Mouse (Mus musculus) Patski (cell line): ENCODE data around the gene Scube2. TPM values are rescaled to one million over a fixed set of nuclear protein-coding genes. Genes with fewer than 3 reads are reported as not detected.

ENCODE experiments used
- ATAC-seq: fragments of 100-300 bp; one replicate; pipeline ENCODE4 v1.8.0; 2021
- CTCF ChIA-PET: fragments of 350-600 bp; sonication (Branson Sonifier 250); formaldehyde crosslinking; loops from one replicate; lab custom pipeline; 2022; ENCODE audit warnings: inconsistent platforms; lab: Charles Lee
- POLR2A ChIA-PET: fragments of 350-600 bp; sonication (Branson Sonifier 250); formaldehyde crosslinking; loops from one replicate; lab custom pipeline; 2022; ENCODE audit warnings: antibody characterized with exemption, inconsistent platforms; lab: Charles Lee
- DNase-seq: peaks from one replicate; pipeline ENCODE4 v3.0.0-alpha.2; 2011; ENCODE audit warnings: low read depth, low spot score
- H3K27me3 ChIP-seq: fragments of 371-371 bp; one replicate; pipeline ENCODE4 v1.5.1; 2021
- CTCF ChIP-seq: fragments of 100-300 bp; IDR thresholded peaks from one replicate; pipeline ENCODE4 v1.5.1; 2021
- in situ Hi-C: fragments of 300-500 bp; cut with MboI; formaldehyde crosslinking; loops from 3 replicates; pipeline ENCODE4 v1.11.1; 2018; ENCODE audit warnings: low pct_unique_long_range_greater_than_20kb, mixed read lengths
- polyA plus RNA-seq: library from polyadenylated mRNA; unstranded; gene quantifications from one replicate; pipeline ENCODE4 v1.2.3, GENCODE M21; 2021

Scube2 gene
- polyA plus RNA-seq, 1 experiment from 2014 or later, result not detected

DNA sequence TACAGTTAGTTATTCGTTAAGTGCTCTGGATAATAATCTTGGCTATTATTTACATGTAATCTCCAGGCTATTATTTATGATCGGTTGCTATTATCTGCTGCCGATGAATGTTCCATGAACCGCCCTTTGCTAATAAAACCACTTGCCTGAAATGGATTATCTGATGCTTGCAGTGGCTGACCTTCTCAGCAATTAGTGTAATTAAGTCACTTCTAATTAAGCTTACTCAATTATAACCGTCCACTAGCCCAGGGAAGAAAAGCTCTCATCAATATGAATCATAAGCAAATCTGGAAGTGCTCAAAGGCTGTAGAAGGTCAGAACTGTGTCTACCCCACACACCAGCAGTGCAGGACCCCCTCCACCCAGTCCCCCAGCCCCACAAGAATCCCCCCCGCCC, 27.8 kb downstream of the Scube2 start:
- in situ Hi-C loops, result no loop called here
- peaks cover 5% of the 10 kb centered on the region for H3K27me3 ChIP-seq
- ChIA-PET POLR2A (no interaction called here), CTCF (no interaction called here)
- ATAC-seq, result no peak
- DNase-seq, result no peak
- no peak for TF ChIP-seq CTCF

DNA sequence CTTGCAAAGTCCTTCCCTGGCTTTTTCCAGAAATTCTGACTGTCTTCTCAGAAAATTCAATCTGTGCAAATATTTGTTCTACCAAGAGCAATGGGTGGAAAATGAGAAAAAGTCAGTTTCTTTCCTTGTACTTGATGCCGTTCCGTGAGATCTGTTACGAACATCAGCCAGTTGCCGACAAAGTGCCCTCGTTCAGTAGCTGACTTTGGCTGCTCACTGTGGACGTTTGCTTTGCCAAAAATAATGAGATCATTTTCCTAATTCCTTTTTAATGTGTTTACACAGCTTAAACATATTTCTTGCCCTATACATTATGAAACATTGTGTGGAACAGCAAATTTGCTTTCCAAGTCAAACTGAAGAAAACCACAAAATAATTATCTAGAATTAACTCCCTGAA, 30.6 kb downstream of the Scube2 start:
- no peak for ATAC-seq
- in situ Hi-C loops, result no loop called here
- ChIA-PET CTCF (no interaction called here), POLR2A (no interaction called here)
- TF ChIP-seq CTCF, result no peak
- peaks cover 5% of the 10 kb centered on the region for H3K27me3 ChIP-seq
- DNase-seq, result no peak

DNA sequence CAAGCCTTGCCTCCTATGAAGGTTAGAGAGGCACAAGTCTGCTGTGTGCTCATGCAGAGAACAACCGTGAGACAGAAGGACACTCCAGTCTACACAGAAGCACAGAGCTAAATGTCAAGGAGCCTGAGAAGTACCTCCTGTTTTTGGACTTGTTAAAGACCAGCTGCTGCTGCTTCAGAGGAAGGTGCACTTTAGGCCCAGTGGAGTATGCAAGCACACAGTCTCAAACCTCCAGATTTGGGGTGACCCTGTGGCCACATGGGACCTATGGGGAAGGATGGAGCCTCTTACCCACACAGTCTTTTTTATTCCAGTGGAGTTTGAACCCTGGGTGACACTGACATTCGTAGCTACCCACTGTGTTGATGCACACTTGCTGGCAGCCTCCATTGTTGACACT, 34.1 kb downstream of the Scube2 start:
- ATAC-seq (no peak), DNase-seq (no peak)
- POLR2A ChIA-PET, result no interaction called here
- CTCF ChIA-PET, result interaction anchor here (1.4 kb wide), 1 partner anchor 20 kb away, joined by 4 read pairs; no protein-coding TSS in a partner anchor
- in situ Hi-C loops, result no loop called here
- TF ChIP-seq CTCF, result no peak
- peaks cover 5% of the 10 kb centered on the region for H3K27me3 ChIP-seq

DNA sequence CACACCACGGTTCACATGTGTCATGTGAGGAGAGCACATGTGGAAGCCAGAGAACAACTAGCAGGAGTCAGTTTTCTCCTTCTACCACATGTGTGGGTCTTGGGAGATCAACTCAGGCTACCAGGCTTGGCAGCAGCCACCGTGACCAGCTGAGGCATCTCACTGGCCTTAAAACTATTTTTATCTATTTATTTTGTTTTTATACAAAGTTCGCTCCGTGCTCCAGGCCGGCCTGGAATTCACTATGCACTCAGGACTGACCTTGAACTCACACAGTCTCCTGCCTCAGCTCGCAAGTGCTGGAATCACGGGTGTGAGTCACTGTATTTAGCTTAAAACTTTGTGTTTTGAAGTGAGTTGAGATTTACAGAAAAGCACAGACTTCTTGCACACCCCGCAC, 38.6 kb downstream of the Scube2 start:
- H3K27me3 ChIP-seq, result no peaks in the 10 kb centered on the region
- CTCF ChIA-PET, result interaction anchor here (1.6 kb wide), 1 partner anchor 18 kb away, joined by 4 read pairs; no protein-coding TSS in a partner anchor
- POLR2A ChIA-PET, result interaction anchor here (0.6 kb wide), 1 partner anchor 13 kb away, joined by 5 read pairs; no protein-coding TSS in a partner anchor
- no peak for ATAC-seq
- DNase-seq, result no peak
- TF ChIP-seq CTCF, result no peak
- in situ Hi-C loops, result no loop called here

DNA sequence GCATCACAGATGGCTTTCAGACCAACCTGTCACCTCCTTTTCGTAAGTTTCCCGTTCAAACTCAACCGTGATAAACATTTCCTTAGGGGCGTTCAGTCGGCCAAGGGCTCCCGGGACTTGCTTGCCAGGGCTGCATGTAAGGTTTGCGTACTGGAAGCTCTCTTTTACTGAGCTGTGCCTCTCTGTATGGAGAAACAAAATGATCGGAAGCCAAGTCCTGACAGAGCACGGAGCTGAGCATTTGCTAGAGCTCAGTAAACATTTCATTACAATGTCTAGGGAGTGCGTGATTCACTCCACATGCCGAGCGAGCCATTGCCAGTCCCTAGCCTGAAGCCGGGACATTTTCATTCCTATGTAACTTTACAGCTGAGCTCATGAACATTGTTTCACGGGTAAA, 40.2 kb downstream of the Scube2 start:
- TF ChIP-seq CTCF, result no peak
- H3K27me3 ChIP-seq, result no peaks in the 10 kb centered on the region
- ChIA-PET POLR2A (no interaction called here), CTCF (interaction anchor here (1.1 kb wide), 1 partner anchor 22 kb away, joined by 3 read pairs; no protein-coding TSS in a partner anchor)
- ATAC-seq, result no peak
- no peak for DNase-seq
- in situ Hi-C loops, result no loop called here

DNA sequence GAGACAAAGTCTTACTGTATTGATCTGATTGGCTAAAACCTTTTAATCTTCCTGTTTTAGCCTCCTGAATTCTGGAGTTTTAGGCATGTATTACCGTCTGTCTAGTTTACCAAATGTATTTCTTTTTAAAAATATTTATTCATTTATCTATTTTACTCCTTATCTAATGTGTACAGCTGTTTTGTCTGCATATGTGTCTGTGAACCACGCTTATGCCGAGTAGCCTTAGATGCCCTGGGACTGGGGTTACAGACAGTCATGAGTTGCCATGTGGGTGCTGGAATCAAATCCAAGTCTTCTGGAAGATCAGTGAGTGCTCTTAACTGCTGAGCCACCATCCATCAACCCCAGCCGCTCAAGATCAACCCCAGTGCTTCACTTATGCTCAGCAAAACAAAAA, 46.9 kb downstream of the Scube2 start:
- H3K27me3 ChIP-seq, result no peaks in the 10 kb centered on the region
- TF ChIP-seq CTCF, result no peak
- in situ Hi-C loops, result no loop called here
- ATAC-seq, result no peak
- ChIA-PET CTCF (no interaction called here), POLR2A (no interaction called here)
- DNase-seq, result no peak

DNA sequence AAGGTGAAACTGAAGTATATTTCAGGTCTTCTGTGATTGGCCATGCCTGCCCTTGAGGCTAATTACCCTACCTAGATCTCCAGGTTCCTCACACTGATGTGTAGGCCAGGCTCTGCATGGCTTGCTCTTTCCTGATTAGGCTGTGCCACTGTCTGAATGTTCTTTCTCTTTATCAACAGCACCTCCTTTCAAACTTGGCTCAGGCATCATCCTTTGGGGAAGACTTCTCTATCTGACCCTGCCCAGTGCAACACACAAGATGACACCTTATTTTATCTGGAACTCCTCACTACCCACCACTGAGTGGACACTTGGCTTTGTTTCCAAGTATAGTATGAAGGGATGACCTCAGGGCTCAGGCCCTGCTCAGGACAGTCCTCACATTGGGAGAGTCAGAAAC, 47.5 kb downstream of the Scube2 start:
- ChIA-PET CTCF (no interaction called here), POLR2A (no interaction called here)
- no peaks in the 10 kb centered on the region for H3K27me3 ChIP-seq
- ATAC-seq (no peak), DNase-seq (no peak)
- in situ Hi-C loops, result no loop called here
- TF ChIP-seq CTCF, result no peak

DNA sequence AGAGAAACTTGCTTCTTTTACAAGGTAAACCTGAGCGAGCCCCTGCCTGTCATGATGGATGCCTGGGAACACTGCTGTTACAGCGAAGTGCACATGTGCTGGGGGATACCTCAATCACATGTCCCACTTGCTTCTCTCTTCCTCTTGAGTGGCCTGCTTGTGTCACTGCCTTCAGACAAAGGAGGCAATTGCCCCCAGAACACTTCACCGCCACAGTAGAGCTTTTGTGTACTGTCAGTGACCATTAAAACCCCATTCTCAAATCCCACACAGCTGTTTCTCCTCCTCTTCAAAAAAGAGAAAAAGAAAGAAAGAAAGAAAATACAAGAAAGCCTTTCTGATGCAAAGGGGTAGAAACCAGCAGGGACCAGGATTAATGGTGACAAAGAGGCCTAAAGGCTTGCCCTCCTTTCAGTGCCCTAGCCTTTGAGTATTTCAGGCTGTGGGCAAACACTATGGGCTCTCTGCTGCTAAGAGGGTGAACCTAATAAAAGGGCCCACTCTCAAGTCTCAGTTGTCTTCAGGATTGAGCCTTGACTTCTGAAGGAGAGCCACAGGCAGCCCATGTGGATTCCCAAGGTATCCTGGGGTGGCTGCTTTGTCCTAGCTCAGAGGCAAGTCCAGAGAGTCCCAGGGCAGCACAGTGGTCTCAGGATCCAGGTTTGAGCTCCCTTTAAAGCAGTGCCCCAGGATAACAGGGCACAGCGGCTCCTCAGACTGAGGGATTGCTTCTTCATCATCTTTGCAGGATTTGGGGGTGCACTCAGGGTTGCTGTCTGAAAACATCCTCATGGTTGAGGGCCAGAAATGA, 51.9 kb downstream of the Scube2 start:
- ChIA-PET POLR2A (no interaction called here), CTCF (no interaction called here)
- TF ChIP-seq CTCF, result no peak
- DNase-seq (no peak), ATAC-seq (no peak)
- H3K27me3 ChIP-seq, result no peaks in the 10 kb centered on the region
- in situ Hi-C loops, result no loop called here

DNA sequence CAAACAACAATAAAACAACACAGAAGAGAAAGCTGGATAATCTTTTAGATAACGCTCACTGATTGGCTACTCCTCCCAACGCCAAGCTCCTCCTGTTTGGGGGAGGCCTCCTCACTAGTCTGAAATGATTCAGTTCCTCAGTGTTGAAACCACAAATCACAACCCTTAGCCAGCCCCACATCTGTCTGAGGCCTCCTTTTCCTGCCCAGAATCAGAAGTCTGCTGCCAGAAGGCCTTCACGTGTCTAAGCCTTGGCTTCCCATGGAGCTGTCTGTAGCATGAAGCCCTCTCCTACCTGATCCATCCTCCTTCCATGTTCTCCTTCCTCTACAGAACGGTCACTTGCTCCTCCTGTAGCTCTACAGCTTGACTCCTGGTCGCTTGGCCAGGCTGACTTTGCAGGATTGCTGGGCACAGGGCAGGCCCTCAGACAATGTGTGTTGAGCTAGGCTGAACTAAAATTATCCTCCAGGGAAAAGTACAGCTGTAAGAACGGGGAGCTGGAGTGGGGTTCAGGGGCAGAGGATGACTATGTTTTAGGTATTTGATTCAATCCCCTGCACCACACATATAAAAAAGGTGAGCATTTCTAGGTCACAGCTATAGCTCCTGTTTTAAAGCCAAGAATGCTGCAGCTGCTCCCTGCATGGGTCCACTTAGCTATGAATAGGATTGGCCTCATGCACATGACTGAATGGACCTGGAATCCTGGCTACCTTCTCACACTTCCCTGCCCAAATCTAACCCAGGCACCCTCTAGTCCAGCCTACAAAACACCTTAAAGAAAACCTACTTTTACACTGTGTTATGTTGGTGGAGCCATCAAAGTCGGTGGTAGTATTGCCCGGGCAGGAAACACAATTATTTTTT, 57.6 kb downstream of the Scube2 start:
- TF ChIP-seq CTCF, result no peak
- CTCF ChIA-PET, result no interaction called here
- in situ Hi-C loops, result no loop called here
- ATAC-seq, result no peak
- H3K27me3 ChIP-seq, result no peaks in the 10 kb centered on the region
- DNase-seq, result no peak
- POLR2A ChIA-PET, result no interaction called here

DNA sequence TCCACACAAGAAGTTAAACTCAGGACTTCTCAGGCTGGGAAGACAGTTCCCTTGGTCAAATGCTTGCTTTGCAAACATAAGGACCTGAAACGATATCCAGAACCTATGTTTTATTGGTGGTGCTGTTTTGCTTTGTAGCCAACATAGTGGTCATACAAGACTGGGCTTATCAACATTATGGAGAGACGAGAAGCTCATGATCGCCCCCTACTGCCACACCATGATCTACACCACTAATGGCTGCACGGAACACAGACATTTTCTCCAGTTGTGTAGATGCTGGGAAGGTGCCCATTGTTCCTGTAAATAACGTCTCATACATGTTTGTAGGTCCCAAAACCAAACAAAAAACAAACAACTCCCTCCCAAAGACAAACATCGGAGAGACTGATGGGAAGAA, 60.6 kb downstream of the Scube2 start:
- in situ Hi-C loops, result no loop called here
- ATAC-seq, result no peak

DNA sequence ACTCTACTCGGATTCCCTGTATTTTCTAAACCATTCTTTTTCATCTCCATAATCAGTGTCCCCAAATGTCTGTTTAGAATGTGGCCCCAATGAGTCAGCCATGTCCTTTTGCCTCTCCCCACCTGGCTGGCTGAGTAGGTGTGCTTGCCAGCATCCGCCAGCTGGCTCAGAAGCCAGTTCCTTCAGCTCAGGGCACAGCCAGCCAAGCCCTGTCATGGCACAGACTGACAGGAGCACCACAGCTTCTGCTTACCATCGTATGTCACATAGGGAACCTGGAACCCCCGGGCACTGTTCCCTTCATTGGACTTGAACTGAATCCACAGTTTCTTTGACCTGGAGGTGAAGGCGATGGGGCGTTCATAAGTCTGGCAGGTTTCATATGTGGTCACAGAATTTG, 61.1 kb downstream of the Scube2 start:
- no peak for TF ChIP-seq CTCF
- H3K27me3 ChIP-seq, result no peaks in the 10 kb centered on the region
- POLR2A ChIA-PET, result no interaction called here
- CTCF ChIA-PET, result interaction anchor here (1.4 to 2.8 kb wide), 2 partner anchors 12 to 18 kb away, joined by 4 to 11 read pairs; no protein-coding TSS in a partner anchor
- in situ Hi-C loops, result no loop called here
- DNase-seq (no peak), ATAC-seq (no peak)

More for the DNA sequence above, 60.6 kb downstream of the Scube2 start:
- H3K27me3 ChIP-seq, result no peaks in the 10 kb centered on the region
- TF ChIP-seq CTCF, result peak; percentile 47
- no peak for DNase-seq
- CTCF ChIA-PET, result interaction anchor here (1.4 kb wide), 1 partner anchor 18 kb away, joined by 4 read pairs; no protein-coding TSS in a partner anchor
- POLR2A ChIA-PET, result no interaction called here
